Mouse (Mus musculus) lung, embryonic 16.5 days (tissue): ENCODE results near the gene Zfhx3. TPM values are rescaled to one million over a fixed set of nuclear protein-coding genes. Genes with fewer than 3 reads are reported as not detected.
A peak's percentile ranks its signal among the peaks of the same experiment; 100 is the strongest.

Experiments used
- ATAC-seq: fragments of 200-750 bp; cut with Nextera tagmentation; 2 replicates; pipeline ENCODE4 v1.8.0; 2017; ENCODE audit warnings: low read depth, mild to moderate bottlenecking, moderate library complexity
- H3K27ac ChIP-seq: fragments of 300-500 bp; sonication (generic); 2 replicates; pipeline ENCODE4 v1.5.1; 2014; ENCODE audit warnings: mild to moderate bottlenecking, control low read depth, low read length
- H3K27me3 ChIP-seq: fragments of 300-500 bp; sonication (generic); 2 replicates; pipeline ENCODE4 v1.6.1; 2014; ENCODE audit warnings: low read depth, low read length, mixed read lengths; ENCODE audit not compliant: control insufficient read depth, insufficient read depth
- H3K36me3 ChIP-seq: fragments of 300-500 bp; sonication (generic); 2 replicates; pipeline ENCODE4 v1.6.1; 2014; ENCODE audit warnings: low read length; ENCODE audit not compliant: control insufficient read depth, insufficient read depth
- H3K4me1 ChIP-seq: fragments of 300-500 bp; sonication (generic); replicated peaks from 2 replicates; pipeline ENCODE4 v1.6.1; 2014; ENCODE audit warnings: low read length, mixed read lengths; ENCODE audit not compliant: control insufficient read depth, insufficient read depth
- H3K4me2 ChIP-seq: fragments of 300-500 bp; sonication (generic); 2 replicates; pipeline ENCODE4 v1.6.1; 2014; ENCODE audit warnings: low read depth, low read length, control low read depth
- H3K4me3 ChIP-seq: fragments of 300-500 bp; sonication (generic); 2 replicates; pipeline ENCODE4 v1.5.1; 2014; ENCODE audit warnings: mild to moderate bottlenecking, low read length, control low read depth
- H3K9ac ChIP-seq: fragments of 300-500 bp; sonication (generic); 2 replicates; pipeline ENCODE4 v1.6.1; 2014; ENCODE audit warnings: low read length, control low read depth
- H3K9me3 ChIP-seq: fragments of 300-500 bp; sonication (generic); 2 replicates; pipeline ENCODE4 v1.6.1; 2016; ENCODE audit warnings: low read length; ENCODE audit not compliant: control insufficient read depth
- WGBS: fragments of 180-500 bp; shearing (Covaris S2); extraction: QIAGEN DNeasy Blood & Tissue Kit; methylation state at CpG from one replicate; pipeline ENCODE4 v1.1.7; 2014; 5-methylcytosine and 5-hydroxymethylcytosine counted together
- polyA plus RNA-seq: library from polyadenylated mRNA; unstranded; fragments of >200 nt; fragmentation: Nextera tagmentation; extraction: Ambion mirVana; gene quantifications from 2 replicates; pipeline ENCODE4 v1.2.1, GENCODE M21; 2015

Gene Zfhx3
- polyA plus RNA-seq, 1 experiment from 2014 or later = 12.7 TPM

DNA sequence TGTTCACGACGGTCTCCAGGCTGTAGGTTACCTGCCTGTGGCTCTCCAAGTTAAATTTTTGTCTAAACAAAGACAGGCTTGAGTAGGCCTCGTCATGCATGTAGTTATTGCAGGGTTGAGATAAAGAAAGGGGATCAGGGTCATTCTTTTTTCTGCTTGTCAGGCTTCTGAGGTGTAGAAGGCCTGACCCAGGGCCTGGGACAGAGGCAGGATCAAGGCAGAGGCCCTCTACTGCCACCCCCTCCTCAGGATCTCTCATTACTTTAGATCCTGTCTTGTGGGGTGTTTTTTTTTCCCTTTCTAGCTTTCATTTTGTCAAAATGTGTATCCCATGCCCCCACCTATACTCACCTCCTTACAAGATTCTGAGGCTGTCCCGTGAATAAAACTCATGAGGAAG, 770.2 kb downstream of the Zfhx3 start:
- H3K9me3 ChIP-seq = no peaks in the 10 kb centered on the region
- H3K27me3 ChIP-seq = no peaks in the 10 kb centered on the region
- ATAC-seq = no peak
- H3K4me3 ChIP-seq = no peak overlapping the region
- no peaks in the 10 kb centered on the region for H3K36me3 ChIP-seq
- WGBS = 31% methylated on average over 4 of the region's 4 CpGs
- peak overlapping the region; percentile 78 for H3K27ac ChIP-seq
- peak overlapping the region; percentile 62 for H3K9ac ChIP-seq
- peak overlapping the region; percentile 48 for H3K4me2 ChIP-seq
- H3K4me1 ChIP-seq = peaks cover 78% of the 10 kb centered on the region

GRCm38 (mm10) chr8:108713346-108714142, 771.1 kb downstream of the Zfhx3 start:
- no peaks in the 10 kb centered on the region for H3K36me3 ChIP-seq
- H3K4me3 ChIP-seq = peak overlapping the region; percentile 74
- peak overlapping the region; percentile 97 for H3K27ac ChIP-seq
- WGBS = 33% methylated on average over 19 of the region's 19 CpGs
- H3K9me3 ChIP-seq = no peaks in the 10 kb centered on the region
- no peak for ATAC-seq
- H3K4me2 ChIP-seq = peak overlapping the region; percentile 90
- peak overlapping the region; percentile 91 for H3K9ac ChIP-seq
- H3K4me1 ChIP-seq = peaks cover 73% of the 10 kb centered on the region
- no peaks in the 10 kb centered on the region for H3K27me3 ChIP-seq

GRCm38 (mm10) chr8:108714143-108714635, 771.7 kb downstream of the Zfhx3 start:
- Histone ChIP-seq H3K4me1 (peaks cover 66% of the 10 kb centered on the region), H3K27ac (peak overlapping the region; percentile 97), H3K4me3 (peak overlapping the region; percentile 74), H3K9ac (peak overlapping the region; percentile 91), H3K9me3 (no peaks in the 10 kb centered on the region), H3K36me3 (no peaks in the 10 kb centered on the region), H3K27me3 (no peaks in the 10 kb centered on the region), H3K4me2 (peak overlapping the region; percentile 90)
- peak; percentile 7; the same call in 1 of the 2 replicates for ATAC-seq
- WGBS = 2% methylated on average over 21 of the region's 21 CpGs

DNA sequence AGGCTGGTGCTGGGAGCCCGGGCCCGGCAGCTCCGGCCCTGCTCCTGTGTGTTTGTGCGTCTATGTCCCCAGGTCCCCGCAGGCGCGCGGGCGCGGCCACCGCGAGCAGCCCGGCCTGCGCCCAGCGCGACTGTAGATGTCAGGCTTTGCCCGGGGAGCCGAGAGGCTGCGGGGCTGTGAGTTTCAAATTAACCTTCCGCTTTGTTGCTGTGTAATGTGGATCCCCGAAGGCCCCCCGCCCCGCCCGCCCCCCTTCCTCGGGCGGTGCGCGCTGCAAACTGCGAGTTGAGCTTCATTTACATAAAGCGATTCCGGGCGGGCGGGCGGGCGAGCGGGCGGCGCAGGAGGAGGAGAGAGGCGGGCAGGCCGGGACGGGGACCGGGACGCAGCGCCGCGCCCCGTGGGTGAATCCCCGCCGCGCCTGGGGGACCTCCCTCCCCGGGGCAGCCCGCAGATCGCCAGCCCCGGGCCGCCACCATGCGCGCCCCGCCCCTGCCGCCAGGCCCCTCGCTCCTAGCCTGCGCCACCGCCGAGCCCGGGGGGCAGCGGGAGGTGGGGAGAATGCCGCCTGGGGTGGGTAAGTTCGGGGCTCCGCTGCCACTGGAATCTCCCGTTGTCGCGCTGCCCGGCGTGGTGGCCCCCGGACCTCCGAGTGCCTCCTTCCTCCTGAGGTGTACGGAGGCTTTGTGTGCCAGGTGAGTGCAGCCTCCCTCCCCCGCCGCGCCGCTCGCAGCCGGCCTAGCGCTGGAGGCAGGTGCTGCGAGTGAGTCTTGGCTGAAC, 772.4 kb downstream of the Zfhx3 start:
- peak; percentile 73 for ATAC-seq
- Histone ChIP-seq H3K9ac (peak overlapping the region; percentile 91), H3K4me2 (peak overlapping the region; percentile 90), H3K27ac (peak overlapping the region; percentile 97), H3K27me3 (no peaks in the 10 kb centered on the region), H3K4me1 (peaks cover 61% of the 10 kb centered on the region), H3K9me3 (no peaks in the 10 kb centered on the region), H3K36me3 (no peaks in the 10 kb centered on the region), H3K4me3 (peak overlapping the region; percentile 74)
- WGBS = under 1% methylated on average over 67 of the region's 84 CpGs

DNA sequence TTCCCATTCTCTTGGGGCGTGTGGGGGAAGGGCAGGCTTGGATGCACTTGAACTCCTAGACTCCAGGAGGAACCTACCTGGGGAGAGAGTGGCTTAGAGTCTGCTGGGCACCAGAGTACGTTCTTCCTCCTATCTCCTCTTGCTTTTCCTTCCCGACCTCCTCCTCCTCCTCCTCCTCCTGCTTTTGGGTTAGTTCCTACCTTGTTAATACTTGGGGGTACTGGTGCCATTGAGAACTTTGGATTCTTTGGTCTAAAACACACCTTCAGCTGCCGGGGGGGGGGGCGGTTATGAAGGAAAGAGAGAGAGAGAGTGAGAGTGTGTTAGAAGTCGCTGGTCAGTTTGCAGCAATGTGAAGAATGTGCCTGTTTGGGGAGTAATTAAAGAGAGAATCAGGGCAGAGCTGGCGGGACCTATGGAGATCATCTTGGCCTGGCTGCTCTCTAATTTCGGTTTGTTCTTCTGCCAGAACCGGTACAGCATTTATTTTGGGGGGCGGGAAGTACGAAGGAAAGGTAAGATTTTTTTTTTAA, 773.0 kb downstream of the Zfhx3 start:
- peak overlapping the region; percentile 91 for H3K9ac ChIP-seq
- no peaks in the 10 kb centered on the region for H3K9me3 ChIP-seq
- peak overlapping the region; percentile 74 for H3K4me3 ChIP-seq
- ATAC-seq = no peak
- peak overlapping the region; percentile 90 for H3K4me2 ChIP-seq
- 16% methylated on average over 10 of the region's 11 CpGs for WGBS
- peaks cover 60% of the 10 kb centered on the region for H3K4me1 ChIP-seq
- H3K36me3 ChIP-seq = no peaks in the 10 kb centered on the region
- H3K27ac ChIP-seq = peak overlapping the region; percentile 97
- H3K27me3 ChIP-seq = no peaks in the 10 kb centered on the region

GRCm38 (mm10) chr8:108716291-108716811, 773.9 kb downstream of the Zfhx3 start:
- peak overlapping the region; percentile 90 for H3K4me2 ChIP-seq
- WGBS = 31% methylated on average over 7 of the region's 7 CpGs
- H3K9ac ChIP-seq = peak overlapping the region; percentile 37
- peak overlapping the region; percentile 74 for H3K4me3 ChIP-seq
- no peaks in the 10 kb centered on the region for H3K36me3 ChIP-seq
- no peaks in the 10 kb centered on the region for H3K9me3 ChIP-seq
- H3K4me1 ChIP-seq = peaks cover 60% of the 10 kb centered on the region
- no peak for ATAC-seq
- H3K27ac ChIP-seq = peak overlapping the region; percentile 92
- H3K27me3 ChIP-seq = no peaks in the 10 kb centered on the region

DNA sequence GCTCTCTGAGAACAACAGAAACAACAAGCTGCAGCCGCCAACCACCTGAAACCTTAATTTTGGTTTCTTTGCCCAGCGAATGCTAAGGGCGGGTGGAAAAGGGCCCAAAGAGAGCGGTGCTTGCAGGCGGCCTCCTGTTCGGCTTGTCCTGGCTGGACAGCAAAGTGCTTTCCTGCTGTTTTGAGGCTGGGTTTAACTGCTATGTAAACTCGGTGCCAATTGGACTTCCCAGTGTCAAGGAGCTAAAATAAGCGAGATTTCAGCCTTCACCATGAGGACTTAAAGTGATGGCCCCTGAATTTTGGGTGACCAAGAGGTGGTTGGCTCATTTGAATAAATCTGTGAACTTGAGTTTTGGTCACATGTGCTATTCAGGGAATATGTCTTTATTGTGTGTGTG, 775.1 kb downstream of the Zfhx3 start:
- peak overlapping the region; percentile 14; the same call in 1 of the 2 replicates for H3K9ac ChIP-seq
- H3K4me1 ChIP-seq = peaks cover 59% of the 10 kb centered on the region
- H3K36me3 ChIP-seq = no peaks in the 10 kb centered on the region
- H3K4me3 ChIP-seq = peak overlapping the region; percentile 14
- peak overlapping the region; percentile 90 for H3K4me2 ChIP-seq
- H3K9me3 ChIP-seq = no peaks in the 10 kb centered on the region
- H3K27ac ChIP-seq = peak overlapping the region; percentile 92
- no peak for ATAC-seq
- WGBS = 45% methylated on average over 8 of the region's 8 CpGs
- no peaks in the 10 kb centered on the region for H3K27me3 ChIP-seq

GRCm38 (mm10) chr8:108718031-108718430, 775.6 kb downstream of the Zfhx3 start:
- 30% methylated on average over 6 of the region's 6 CpGs for WGBS
- Histone ChIP-seq H3K9me3 (no peaks in the 10 kb centered on the region), H3K36me3 (no peaks in the 10 kb centered on the region), H3K27me3 (no peaks in the 10 kb centered on the region), H3K4me1 (peaks cover 59% of the 10 kb centered on the region), H3K4me3 (peak overlapping the region; percentile 12), H3K4me2 (peak overlapping the region; percentile 45), H3K9ac (peak overlapping the region; percentile 35), H3K27ac (peak overlapping the region; percentile 92)
- peak; percentile 61 for ATAC-seq
